Mouse (Mus musculus) adrenal gland, adult 8-10 months (tissue): ENCODE results near the gene Nppb. TPM values are rescaled to one million over a fixed set of nuclear protein-coding genes. Genes with fewer than 3 reads are reported as not detected.

Experiments
- DNase-seq: peaks from one replicate; pipeline ENCODE4 v3.0.0; 2022
- total RNA-seq, 4 experiments: library from RNA; stranded (reverse); gene quantifications; 2 replicates each; pipeline ENCODE4 v1.2.4; 2022

Nppb gene
- under 1 TPM in 1 of 4 experiments, not detected in 3; 0.40 TPM for total RNA-seq

DNA sequence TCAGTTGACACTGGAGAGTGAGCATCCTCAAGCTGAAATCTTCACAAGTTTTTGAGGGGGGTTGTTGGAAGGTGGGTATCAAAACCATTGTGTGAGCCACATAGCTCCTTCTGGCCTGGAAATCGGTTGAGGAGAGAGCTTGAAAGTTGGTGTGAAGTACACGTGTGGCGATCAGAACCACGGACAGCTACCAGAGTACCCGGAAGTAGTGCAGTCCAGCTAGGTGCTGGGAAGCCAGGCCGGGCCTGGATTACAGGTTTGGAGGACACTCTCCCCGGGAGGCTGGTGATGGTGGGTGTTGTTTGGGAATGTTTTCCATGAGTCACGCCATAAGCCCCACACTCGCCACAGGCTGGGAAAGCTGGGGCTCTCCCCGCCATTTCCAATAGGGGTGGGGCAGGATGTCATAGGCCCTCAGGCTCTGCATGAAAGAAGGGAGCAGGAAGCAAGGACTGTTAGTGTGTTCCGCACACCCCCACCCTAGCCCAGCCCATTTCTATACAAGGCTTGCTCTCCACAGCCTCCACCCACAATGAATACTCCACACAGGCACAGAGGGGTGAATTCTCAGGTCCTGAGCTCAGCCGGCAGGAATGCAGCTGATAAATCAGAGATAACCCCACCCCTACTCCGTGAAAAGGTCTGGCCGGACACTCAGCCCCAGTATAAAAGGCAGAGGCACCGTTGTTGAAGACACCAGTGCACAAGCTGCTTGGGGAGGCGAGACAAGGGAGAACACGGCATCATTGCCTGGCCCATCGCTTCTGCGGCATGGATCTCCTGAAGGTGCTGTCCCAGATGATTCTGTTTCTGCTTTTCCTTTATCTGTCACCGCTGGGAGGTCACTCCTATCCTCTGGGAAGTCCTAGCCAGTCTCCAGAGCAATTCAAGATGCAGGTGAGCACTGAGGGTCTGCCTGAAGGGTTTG, at the start of gene Nppb:
Nppb (plus strand) TSS at position 584 of the 928 bp plus-strand sequence.
- DNase-seq, result no peak

DNA sequence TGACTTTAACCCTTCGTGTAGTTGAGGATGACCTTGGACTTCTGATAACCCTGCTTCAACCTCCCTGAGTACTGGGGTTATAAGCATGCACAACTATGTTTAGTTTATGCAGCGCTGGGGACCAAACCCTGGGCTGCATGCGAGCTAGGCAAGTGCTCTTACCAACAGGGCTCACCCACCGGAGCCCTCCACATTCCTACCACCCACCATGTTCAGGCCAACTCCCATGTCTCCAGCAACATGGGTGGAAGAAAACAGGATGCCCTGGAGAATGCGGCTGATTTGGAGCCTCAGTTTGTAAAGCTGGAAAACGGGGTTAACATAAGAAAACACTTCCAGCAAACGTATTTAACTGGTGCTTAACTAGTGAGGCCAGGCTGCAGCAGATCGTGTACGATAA, 49.7 kb upstream of the Nppb start:
- no peak for DNase-seq

GRCm38 (mm10) chr4:147936331-147936954, 49.1 kb upstream of the Nppb start, which contains the start of gene Plod1:
Plod1 (minus strand) TSS chr4:147936767.
- peak; percentile 80 for DNase-seq

- DNase-seq, result no peak
These were observed 48.6 kb upstream of the Nppb start for GRCm38 (mm10) chr4:147937021-147937420.

DNA sequence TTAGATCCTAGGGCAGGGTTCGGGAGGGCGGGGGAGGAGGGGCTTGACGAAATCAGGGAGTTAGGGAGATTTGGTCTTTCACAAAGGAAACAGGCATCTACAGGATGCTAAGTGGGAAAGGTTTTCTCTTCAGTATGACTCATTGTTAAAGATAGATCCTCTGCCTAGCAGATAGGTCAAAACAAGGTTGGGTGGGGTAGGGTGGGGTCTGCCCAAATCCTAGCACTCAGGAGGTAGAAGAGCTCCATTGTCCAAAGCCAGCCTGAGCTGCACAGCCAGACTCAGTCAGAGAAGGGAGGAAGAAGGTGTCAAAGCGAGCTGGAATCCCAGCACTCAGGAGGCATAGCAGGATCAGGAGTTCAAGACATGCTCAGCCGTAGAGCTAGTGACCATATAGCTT, 48.1 kb upstream of the Nppb start:
- DNase-seq, result no peak

GRCm38 (mm10) chr4:147938148-147939096, 47.2 kb upstream of the Nppb start:
- no peak for DNase-seq

DNA sequence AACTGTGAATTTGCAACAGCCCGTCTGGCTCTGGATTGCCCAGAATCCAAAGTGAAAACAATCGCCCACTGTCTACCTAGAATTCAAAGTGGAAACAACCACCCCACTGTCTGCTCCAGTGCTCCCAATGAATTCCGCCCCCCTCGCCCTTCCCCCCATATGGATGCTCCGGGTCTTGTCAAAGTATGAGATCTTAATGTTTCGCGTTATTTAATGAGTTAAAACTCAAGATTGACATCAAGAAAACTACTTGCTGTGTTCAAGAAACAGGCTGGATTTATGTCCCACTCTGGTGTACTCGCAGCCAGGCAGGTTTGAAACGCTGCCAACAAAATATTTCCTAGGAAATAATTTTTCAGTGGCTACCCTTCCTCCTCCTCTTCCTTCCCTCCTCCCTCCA, 45.5 kb upstream of the Nppb start:
- no peak for DNase-seq

- DNase-seq, result peak; percentile 81
These were observed 45.0 kb upstream of the Nppb start, which contains the start of gene 2510039O18Rik for GRCm38 (mm10) chr4:147940576-147941044. 2510039O18Rik (plus strand) TSS chr4:147940895.

DNA sequence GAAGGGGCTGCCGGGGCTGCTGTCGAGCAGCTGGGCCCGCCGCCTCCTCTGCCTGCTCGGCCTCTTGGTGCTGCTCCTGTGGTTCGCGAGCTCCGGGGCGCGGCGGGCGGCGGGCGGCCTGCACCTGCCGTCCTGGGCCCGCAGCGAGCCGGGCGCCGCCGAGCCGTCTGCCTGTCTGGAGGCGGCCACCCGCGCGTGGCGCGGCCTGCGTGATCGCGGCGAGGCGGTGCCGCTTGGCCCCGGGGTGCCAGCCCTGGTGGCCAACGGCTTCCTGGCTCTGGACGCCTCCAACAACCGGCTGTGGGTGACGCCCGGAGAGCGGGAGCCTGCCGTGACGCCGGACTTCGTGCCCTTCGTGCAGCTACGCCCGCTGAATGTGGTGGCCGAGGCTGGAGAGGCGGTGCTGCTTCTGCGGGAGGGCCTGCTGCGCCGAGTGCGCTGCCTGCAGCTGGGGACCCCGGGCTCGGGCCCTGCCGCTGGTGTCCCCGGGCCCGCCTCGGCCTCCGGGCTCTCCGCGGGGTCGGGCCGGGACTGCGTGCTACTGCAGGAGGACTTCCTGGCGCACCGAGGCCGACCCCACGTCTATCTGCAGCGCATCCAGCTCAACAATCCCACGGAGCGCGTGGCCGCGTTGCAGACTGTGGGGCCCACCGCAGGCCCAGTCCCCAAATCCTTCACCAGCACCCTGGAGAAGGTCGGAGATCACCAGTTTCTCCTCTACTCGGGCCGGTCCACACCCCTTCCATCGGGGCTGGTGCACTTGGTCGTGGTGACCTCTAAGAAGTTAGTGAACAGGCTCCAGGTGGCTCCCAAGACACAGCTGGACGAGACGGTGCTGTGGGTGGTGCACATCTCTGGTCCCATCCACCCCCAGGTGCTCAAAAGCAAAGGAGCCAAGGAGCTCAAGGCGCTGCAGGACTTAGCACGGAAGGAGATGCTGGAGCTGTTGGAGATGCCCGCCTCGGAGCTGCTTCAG, 44.3 kb upstream of the Nppb start:
- DNase-seq, result no peak

DNA sequence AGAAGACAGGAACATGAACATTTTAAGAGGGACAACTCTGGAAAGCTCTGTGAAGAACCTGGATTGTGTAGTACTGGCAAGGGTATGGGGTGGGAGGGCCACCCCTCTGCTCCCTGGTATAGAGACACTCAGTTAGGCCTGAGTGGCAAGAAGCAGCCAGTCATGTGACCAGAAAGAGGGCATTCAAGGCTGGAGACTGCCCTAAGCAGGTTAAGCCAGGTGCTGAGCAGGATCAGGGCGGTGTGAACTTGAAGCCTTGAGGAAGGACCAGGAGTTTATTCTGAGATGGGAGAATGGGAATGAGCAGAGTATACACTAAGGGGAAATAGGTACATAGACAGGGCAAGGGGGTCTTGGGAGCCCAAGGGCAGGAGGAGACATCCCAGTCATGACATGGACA, 42.6 kb upstream of the Nppb start:
- DNase-seq, result no peak

DNA sequence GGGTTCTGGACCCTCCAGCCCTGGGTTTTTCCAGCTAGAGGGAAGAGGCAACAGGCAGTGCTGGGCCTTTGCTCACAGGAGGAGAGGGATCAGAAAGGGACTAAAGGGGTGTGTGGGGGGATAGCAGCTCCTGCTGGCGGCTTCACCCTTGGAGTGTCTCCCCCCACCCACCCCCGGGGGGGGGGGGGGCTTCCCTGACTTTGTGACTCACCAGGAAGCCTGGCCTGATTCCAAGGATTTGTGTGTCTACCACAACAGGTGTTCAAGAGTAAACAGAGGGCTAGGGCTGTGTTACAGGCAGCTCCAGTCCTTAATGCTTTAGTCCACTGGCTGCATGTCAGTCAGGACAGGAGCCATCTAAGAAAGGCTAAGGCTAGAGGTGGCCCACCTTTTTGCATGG, 38.1 kb upstream of the Nppb start:
- no peak for DNase-seq

GRCm38 (mm10) chr4:147953590-147953989, 32.0 kb upstream of the Nppb start:
- DNase-seq, result no peak

- DNase-seq, result no peak
These were observed 28.4 kb upstream of the Nppb start for GRCm38 (mm10) chr4:147957141-147957540.

- no peak for DNase-seq
These were observed 25.4 kb upstream of the Nppb start for GRCm38 (mm10) chr4:147959881-147960831.

- no peak for DNase-seq
These were observed 22.8 kb upstream of the Nppb start for GRCm38 (mm10) chr4:147962781-147963180.

GRCm38 (mm10) chr4:147963623-147964022, 22.0 kb upstream of the Nppb start:
- DNase-seq, result no peak

DNA sequence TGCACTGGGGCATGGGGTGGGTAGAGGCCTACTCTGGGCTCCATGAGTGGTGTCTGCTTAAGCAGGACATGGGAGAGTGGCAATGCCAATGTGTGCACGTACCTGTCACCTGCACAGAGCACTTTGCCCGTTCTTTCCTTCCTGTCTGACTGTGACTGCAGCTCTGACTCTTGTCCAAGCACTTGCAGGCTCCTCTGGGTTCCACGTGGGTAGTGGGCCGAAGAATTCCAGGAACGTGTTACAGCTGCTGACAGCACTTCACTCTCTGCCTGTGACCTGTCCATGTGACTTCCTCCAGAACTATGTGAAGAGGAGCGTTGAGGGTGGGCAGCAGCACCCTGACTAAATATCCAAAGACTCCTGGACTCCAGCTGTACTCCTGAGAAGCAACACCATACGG, 19.9 kb upstream of the Nppb start:
- DNase-seq, result no peak

DNA sequence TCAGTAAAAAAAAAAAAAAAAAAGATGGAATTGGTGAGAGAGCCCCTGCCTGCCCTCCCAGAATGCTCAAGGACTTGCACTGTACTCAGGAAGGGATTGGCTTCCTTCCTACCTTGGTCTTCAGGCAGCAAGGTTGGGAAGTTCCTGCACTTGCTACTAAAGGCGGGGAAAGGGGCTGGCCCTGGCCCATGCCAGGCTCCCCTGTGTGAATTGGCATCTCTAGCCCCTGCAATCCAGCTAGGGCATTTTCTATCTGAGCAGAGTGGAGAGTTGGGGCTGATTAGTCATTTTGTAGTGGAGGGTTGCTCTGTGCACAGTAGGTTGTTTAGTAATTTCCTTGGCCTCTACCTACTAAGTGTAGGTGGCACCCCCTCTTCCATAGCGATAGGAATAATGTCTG, 16.8 kb upstream of the Nppb start:
- DNase-seq, result no peak

DNA sequence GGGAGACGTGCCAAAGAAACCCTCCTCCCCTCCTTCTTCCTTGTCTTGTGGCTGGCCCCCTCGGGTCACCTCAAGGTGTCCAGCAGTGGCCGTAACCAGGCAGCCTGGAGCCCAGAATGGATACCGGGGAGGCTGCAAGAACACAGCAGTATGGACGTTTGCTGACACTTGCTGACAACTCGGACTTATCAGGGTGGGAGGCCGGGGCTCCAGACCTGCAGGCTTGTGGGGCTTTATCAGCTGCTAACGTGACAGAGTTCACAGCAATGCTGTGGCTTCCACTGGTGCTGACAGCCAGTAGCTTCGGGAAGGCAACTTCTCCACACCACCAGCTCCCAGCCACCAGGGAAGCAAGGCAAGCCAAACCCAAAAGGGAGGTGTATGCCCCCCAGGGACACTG, 16.3 kb upstream of the Nppb start:
- DNase-seq, result no peak

DNA sequence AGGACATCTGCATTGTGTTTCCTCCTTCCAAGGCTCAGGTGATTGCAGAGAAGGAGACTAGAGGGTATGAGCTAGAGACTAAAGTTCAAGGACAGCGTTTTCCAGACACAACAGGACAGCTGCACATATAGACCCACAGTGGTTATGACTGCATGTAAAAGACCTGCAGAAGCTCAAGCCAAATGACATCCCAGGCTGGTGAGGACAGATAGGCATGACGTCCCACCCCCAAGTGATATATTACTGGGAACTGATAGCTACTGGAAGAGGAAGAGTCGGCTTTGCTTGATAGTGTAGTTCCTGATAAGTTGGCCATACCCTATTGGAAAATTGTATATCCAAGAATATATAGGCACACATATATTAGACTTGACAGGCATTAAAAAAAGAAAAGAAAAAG, 9.4 kb upstream of the Nppb start:
- DNase-seq, result no peak
